Mouse (Mus musculus) left cerebral cortex, adult 11 months (tissue): ENCODE results near the gene Tmem121.

ENCODE experiments used
- DNase-seq: peaks from one replicate; pipeline ENCODE4 v3.0.0; 2022; ENCODE audit warnings: low spot score

Tmem121 gene

DNA sequence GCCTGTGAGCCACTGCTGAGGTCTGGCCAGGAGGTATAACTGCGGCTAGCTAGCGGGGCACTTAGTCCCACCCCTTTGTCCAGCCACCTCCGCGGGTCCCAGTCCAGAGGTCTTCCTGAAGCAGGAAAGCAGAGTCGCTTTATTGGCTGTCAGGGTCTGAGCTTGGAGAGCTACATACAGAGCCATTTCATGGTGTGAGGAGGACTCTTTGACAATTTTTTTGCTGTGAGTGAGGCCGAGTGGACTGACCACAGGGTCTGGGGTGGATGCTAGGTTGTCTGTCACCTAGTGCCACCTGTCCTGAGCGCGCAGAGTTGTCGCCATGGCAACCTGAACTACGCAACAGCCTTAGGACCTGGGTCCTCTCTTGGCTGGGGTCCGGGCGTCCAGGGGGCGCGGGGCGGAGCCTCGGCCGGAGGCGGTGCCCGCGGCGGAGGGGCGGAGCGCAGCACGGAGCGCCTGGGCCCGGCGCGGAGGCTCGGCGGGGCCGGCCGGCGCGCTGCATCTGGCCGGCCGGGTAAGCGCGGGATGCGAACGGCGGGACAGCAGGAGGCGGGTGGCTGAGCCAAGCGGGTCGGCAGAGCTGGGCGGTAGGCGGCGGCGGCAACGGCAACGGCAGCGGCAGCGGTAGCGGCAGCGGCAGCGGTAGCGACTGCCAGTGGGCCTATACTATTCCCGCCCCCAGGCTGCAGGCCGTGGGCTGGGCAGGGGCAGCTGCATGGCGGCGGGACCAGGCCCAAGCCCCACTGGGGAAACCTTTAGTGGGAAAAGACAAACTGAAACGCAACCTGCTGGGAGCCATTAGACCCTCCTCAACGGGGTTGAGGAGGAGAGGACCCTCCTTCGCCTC is at the start of gene Tmem121:
Gene Tmem121, plus strand, starts transcription at position 489 of the 850 bp plus-strand sequence.
- no peak for DNase-seq

- DNase-seq: no peak
Observed at GRCm38 (mm10) chr12:113136492-113137020, 49.2 kb upstream of the Tmem121 start.

DNA sequence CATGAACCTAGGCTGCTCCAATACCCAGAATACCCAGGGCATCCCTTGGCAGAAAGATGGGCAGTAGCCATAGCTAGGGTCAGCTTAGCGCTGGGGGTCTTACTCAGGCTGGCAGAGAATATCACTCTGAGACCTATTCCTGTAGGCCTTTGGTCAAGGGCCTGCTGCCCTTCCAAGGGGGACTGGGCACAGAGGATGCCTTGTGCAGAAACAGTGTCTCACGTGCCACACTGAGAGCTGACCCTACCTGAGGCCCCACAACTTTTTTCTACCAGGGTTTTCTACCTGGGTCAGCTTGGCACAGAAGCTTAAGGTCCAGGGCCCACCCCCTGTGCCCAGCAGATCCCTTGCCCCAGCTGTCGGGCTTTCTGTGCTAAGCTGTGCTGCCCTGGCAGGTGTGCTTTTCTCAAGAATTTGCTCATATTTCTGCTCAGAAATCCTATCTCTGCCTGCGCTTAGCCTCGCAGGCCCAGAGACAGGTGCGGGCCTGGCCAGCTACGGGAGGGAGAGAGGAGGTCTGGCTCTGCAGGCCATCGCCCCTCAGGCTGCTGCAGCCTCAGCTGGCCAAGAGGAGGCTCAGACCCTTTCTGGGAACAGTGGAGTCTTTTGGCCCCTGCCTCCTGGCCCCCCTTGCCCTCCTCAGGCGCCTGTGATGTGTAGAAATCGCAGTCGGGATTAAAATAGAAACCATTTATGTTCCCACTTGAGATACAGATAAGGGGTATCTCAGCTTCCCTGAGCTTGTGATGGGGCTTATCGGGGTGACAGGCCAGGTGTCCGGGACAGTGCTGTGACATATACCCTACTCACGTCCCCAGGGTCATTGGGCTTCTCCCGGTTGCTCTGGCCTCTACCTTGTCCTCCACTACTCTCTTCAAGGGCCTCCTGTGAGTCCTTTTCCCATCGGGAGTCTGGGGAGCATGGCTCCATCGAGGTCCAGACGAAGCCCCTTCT is 48.2 kb upstream of the Tmem121 start:
- no peak for DNase-seq

- no peak for DNase-seq
Observed at GRCm38 (mm10) chr12:113138291-113138690, 47.4 kb upstream of the Tmem121 start.

DNA sequence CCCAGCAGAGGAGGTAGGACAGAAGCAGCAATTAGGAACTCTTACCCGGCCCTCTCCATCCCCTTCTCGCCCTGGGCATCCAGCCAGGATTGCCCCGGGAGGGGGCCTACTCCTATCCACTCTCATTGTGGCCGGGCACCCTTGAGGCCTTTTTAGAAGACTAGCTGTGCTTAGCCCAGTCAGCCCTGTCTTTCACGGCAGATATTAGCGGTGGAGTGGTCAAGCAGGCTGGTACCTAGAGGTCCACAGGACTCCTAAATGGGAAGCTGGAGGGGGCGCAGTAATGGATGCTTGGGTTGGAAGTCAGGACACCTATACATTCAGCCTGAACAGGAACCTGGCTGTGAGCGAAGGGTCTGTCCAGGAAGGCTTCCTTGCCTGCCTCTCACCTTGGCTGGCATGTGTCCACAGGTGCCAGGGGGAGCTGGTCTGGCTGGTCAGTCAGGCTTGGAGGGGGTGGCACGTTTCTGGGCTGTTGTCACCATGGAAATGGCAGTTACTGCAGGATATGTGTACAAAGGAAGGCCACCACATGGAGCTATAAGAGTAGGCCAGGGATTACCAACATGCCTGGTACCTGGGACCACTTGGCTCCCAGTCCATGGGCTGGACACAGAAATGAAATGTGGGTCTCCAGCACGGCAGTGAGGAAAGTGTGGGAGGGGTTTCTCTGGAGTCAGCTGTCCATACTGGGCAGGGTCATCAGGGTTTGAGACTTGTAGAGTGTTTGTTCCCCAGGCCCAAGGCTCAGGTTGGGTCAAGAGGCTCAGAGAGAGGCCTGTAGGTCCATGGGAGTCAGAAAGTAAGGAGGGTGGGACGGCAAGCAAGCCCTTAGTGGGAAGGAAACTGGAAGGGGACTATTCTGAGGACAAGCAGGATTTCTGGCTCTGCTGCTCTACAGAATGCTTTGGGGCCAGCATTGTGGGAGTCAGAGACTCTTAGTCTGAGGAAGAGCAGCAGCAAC is 46.5 kb upstream of the Tmem121 start:
- DNase-seq: no peak

- DNase-seq: peak; percentile 93
Observed at GRCm38 (mm10) chr12:113139908-113140615, 45.7 kb upstream of the Tmem121 start, which contains the start of gene Crip2. TSS of gene Crip2 (plus strand) at chr12:113140236.

DNA sequence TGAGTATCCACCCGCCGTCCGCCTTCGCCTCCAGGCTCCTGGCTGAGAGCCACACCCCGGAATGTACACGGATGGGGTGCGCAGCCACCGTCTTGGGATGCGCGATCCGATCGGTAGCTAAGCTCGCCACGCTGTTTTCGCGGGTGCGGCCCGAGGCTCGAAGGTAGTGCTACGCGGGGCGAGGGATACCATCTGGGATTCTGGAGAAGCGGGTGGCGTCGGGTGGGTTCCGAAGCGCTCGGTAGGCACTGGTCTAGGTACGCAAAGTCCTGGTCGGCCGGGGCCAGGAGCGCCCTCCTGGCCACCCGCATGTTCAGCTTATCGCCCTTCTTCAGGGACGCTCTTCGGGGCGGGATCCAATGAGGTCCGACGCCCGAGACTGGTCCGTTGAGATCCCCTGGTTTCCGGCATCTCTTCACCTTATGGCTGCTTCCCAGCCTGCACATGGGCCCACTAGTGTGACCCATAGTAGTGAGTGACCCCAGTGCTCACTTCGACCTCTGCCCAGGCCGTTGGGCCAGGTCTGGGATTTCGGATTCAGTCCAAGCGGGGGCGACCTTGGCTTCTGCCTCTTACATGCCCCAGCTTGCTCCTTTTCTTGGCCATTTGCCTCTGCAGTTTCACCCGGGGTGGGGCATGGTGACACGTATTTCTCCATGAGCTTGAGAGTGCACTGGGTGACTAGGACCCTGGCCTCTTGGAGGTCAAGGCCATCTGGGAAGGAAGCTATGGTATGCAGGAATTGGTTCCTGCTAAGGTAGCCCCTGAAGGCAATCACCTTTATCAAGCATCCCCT is 44.9 kb upstream of the Tmem121 start:
- no peak for DNase-seq

DNA sequence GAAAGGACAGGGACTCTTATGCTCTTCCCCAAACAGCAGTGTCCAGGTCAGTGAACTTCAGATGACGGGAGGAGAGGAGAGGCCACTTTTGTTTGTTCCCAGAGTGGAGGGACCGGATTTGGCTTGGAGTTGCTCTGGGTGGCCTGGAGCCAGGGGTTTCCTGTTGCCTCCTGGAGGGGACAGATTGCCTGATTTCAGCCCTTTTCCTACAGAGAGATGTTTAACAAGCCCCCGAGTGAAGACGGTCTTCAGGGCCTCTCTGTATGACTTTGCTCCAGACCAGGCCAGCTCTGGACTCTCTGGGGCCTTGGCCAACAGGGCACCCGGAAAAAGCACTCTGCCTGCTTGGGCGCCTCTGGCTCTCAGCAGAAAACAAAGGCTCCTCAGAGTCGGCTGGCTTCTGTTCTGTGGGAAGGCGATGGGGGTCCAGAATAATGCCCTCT is 44.2 kb upstream of the Tmem121 start:
- no peak for DNase-seq

DNA sequence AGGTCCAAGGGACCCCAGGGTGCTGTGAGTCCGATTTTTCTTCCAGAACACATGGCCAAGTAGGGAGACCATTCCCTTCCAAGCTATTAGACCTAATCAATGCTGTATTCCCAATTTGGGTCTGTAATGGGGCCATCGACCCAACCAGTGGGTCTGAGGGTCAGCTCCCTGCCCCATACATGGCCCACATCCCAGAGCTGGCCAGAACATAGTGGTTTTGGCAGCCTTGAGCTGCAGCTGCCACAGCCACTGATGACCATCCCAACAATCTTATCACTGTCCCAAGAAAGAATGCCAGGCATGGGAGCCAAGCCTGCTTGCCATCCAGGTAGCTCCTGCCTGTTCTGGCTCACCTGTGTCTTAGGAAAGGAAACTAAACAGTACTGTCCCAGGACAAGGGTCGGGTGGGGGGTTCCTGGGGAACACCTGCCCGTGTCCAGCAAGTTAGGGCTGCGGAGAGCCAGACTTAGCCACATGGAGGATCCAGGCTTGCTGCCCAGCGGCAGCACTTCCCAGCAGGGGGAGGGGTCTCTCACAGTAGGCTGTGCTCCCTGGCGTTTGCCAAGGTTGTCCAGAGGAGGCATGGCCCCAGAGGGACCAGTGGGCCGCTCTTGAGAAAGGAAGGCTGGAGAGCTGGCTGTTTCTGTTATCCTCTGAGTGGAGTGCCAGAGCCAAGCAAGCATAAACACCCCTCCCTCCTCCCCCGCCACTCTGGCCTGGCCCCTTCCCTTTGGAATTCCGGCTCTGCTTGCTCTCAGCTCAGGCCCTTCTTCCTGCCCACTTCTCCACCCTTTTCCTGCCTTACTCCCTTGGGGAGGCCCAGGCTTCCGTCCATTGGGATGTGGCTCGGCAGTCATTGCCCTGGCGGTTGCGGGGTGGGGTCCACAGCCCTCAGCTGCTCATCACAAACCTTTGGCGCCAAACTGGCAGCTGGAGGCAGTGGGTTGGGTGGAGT is 43.4 kb upstream of the Tmem121 start:
- no peak for DNase-seq

- DNase-seq: no peak
Observed at GRCm38 (mm10) chr12:113143164-113143563, 42.6 kb upstream of the Tmem121 start.

DNA sequence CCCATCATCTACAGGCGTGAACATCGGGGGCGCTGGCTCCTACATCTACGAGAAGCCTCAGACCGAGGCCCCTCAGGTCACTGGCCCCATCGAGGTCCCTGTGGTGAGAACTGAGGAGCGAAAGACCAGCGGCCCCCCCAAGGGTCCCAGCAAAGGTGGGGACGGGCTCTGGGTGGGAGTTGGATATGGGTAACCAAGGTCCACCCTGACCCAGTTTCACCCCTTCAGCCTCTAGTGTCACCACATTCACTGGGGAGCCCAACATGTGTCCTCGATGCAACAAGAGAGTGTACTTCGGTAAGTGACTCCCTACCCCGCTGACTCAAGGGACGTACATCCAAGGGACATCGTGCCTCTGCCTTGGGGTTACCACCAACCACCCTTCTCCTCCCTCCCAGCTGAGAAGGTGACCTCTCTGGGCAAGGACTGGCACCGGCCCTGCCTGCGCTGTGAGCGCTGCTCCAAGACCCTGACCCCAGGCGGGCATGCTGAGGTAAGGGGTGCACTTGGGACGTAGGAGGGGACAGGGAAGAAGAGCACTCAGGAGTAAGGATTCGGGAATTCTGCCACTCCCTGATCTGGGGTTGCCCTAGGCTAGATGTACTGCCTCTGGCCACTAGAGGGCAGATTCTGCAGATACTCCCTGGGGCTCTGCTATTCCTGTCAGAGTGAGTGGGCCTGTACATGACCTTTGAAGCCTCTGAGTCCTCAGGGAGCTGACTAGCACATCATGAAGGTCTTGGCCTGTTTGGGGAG is 41.6 kb upstream of the Tmem121 start:
- DNase-seq: no peak

GRCm38 (mm10) chr12:113144886-113145285 is 40.8 kb upstream of the Tmem121 start:
- no peak for DNase-seq

- DNase-seq: no peak
Observed at GRCm38 (mm10) chr12:113145591-113145990, 40.1 kb upstream of the Tmem121 start.

- no peak for DNase-seq
Observed at GRCm38 (mm10) chr12:113146112-113147057, 39.3 kb upstream of the Tmem121 start, which contains the start of gene Crip1. TSS of gene Crip1 (plus strand) at chr12:113146316.

- no peak for DNase-seq
Observed at GRCm38 (mm10) chr12:113147481-113147880, 38.2 kb upstream of the Tmem121 start.

DNA sequence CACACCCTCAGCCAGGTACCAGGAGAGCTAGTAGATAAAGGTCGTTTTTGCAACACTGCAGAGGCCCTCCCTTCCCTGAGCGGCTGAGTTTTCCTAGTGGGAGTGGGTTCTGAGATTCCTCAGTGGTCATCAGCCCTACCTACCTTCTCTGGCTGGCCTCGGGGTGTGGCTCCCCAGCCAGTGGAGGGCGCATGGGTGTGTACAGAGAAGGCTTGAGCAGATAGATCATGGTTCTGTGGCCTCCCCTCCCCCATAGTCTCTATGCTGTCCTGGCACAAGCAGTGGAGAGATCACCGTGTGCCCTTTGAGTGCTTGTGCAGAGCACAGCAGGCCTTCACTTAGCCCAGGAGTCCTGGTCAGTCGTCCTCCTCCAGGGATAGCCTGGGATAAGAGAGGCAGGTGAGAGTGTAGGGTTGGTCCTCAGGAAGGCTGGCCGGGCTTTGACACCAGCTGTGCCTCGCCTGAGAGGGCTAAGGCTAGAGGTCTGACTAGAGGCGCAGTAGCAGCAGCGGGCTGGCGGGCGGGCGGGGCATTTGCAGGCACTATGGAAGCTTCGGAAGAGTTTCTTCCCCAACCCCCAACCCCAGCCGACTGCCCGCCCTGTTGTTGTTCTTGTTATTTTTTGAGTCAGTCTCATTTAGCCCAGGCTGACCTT is 37.2 kb upstream of the Tmem121 start:
- no peak for DNase-seq
